Mouse (Mus musculus): ENCODE data around the gene Ttll9. TPM values are rescaled to one million over a fixed set of nuclear protein-coding genes. Genes with fewer than 3 reads are reported as not detected.
A peak's percentile ranks its signal among the peaks of the same experiment; 100 is the strongest.

Gene Ttll9
- polyA plus RNA-seq, 1 experiment from 2014 or later: 0.65 TPM

- Histone ChIP-seq H3K4me2 (replicated peaks; ENCODE audit: low read depth) (no peak overlapping the region), H3K4me1 (replicated peaks; ENCODE audit: control insufficient read depth, insufficient read depth, low read length) (no peaks in the 10 kb centered on the region), H3K36me3 (ENCODE audit: control insufficient read depth, insufficient read depth) (no peaks in the 10 kb centered on the region), H3K27me3 (replicated peaks; ENCODE audit: control insufficient read depth, insufficient read depth, low read length) (no peaks in the 10 kb centered on the region), H3K27ac (ENCODE audit: low read depth, low read length) (no peak overlapping the region), H3K4me3 (ENCODE audit: low read depth, low read length) (no peak overlapping the region), H3K9ac (ENCODE audit: low read depth, low read length) (no peak overlapping the region), H3K9me3 (ENCODE audit: control insufficient read depth) (no peaks in the 10 kb centered on the region)
- WGBS: 55% methylated on average over 5 of the region's 5 CpGs
- ATAC-seq: no peak
- TF ChIP-seq CTCF (IDR thresholded peaks at IDR 0.05; ENCODE audit: low read depth): no peak
These were observed 34.9 kb upstream of the Ttll9 start for GRCm38 (mm10) chr2:152927371-152927770.

- ATAC-seq: no peak
- Histone ChIP-seq H3K4me2 (replicated peaks; ENCODE audit: low read depth) (no peak overlapping the region), H3K27me3 (replicated peaks; ENCODE audit: control insufficient read depth, insufficient read depth, low read length) (no peaks in the 10 kb centered on the region), H3K4me3 (ENCODE audit: low read depth, low read length) (no peak overlapping the region), H3K9ac (ENCODE audit: low read depth, low read length) (no peak overlapping the region), H3K4me1 (replicated peaks; ENCODE audit: control insufficient read depth, insufficient read depth, low read length) (no peaks in the 10 kb centered on the region), H3K36me3 (ENCODE audit: control insufficient read depth, insufficient read depth) (no peaks in the 10 kb centered on the region), H3K9me3 (ENCODE audit: control insufficient read depth) (no peaks in the 10 kb centered on the region), H3K27ac (ENCODE audit: low read depth, low read length) (no peak overlapping the region)
- 56% methylated on average over 14 of the region's 14 CpGs for WGBS
- TF ChIP-seq CTCF (IDR thresholded peaks at IDR 0.05; ENCODE audit: low read depth): no peak
These were observed 33.9 kb upstream of the Ttll9 start for GRCm38 (mm10) chr2:152928219-152928987.

GRCm38 (mm10) chr2:152928988-152929370 is 33.3 kb upstream of the Ttll9 start:
- H3K27ac ChIP-seq (ENCODE audit: low read depth, low read length): no peak overlapping the region; the same call in 1 of the 2 replicates

GRCm38 (mm10) chr2:152930276-152930675 is 32.0 kb upstream of the Ttll9 start:
- Histone ChIP-seq H3K4me1 (replicated peaks; ENCODE audit: control insufficient read depth, insufficient read depth, low read length) (no peaks in the 10 kb centered on the region), H3K27ac (ENCODE audit: low read depth, low read length) (peak overlapping the region; percentile 4; the same call in 1 of the 2 replicates), H3K4me2 (replicated peaks; ENCODE audit: low read depth) (no peak overlapping the region), H3K36me3 (ENCODE audit: control insufficient read depth, insufficient read depth) (no peaks in the 10 kb centered on the region), H3K9me3 (ENCODE audit: control insufficient read depth) (no peaks in the 10 kb centered on the region), H3K9ac (ENCODE audit: low read depth, low read length) (no peak overlapping the region), H3K4me3 (ENCODE audit: low read depth, low read length) (no peak overlapping the region), H3K27me3 (replicated peaks; ENCODE audit: control insufficient read depth, insufficient read depth, low read length) (no peaks in the 10 kb centered on the region)
- WGBS: 47% methylated on average over 2 of the region's 2 CpGs
- no peak for ATAC-seq
- no peak for TF ChIP-seq CTCF (IDR thresholded peaks at IDR 0.05; ENCODE audit: low read depth)

More at GRCm38 (mm10) chr2:152928988-152929370, 33.3 kb upstream of the Ttll9 start:
- Histone ChIP-seq H3K27me3 (replicated peaks; ENCODE audit: control insufficient read depth, insufficient read depth, low read length) (no peaks in the 10 kb centered on the region), H3K4me3 (ENCODE audit: low read depth, low read length) (no peak overlapping the region), H3K9me3 (ENCODE audit: control insufficient read depth) (no peaks in the 10 kb centered on the region), H3K9ac (ENCODE audit: low read depth, low read length) (no peak overlapping the region), H3K4me2 (replicated peaks; ENCODE audit: low read depth) (no peak overlapping the region), H3K36me3 (ENCODE audit: control insufficient read depth, insufficient read depth) (no peaks in the 10 kb centered on the region), H3K4me1 (replicated peaks; ENCODE audit: control insufficient read depth, insufficient read depth, low read length) (no peaks in the 10 kb centered on the region)
- 68% methylated on average over 3 of the region's 3 CpGs for WGBS
- ATAC-seq: no peak
- no peak for TF ChIP-seq CTCF (IDR thresholded peaks at IDR 0.05; ENCODE audit: low read depth)

GRCm38 (mm10) chr2:152931456-152932160 is 30.7 kb upstream of the Ttll9 start:
- ATAC-seq: no peak
- no peak overlapping the region for H3K9ac ChIP-seq (ENCODE audit: low read depth, low read length)
- H3K4me3 ChIP-seq (ENCODE audit: low read depth, low read length): no peak overlapping the region
- H3K27me3 ChIP-seq (replicated peaks; ENCODE audit: control insufficient read depth, insufficient read depth, low read length): 0 out of 2 replicates have a peak, but pooled peaks cover 4% of the 10 kb centered on the region
- H3K4me1 ChIP-seq (replicated peaks; ENCODE audit: control insufficient read depth, insufficient read depth, low read length): no peaks in the 10 kb centered on the region
- H3K9me3 ChIP-seq (ENCODE audit: control insufficient read depth): no peaks in the 10 kb centered on the region
- TF ChIP-seq CTCF (IDR thresholded peaks at IDR 0.05; ENCODE audit: low read depth): no peak
- H3K4me2 ChIP-seq (replicated peaks; ENCODE audit: low read depth): no peak overlapping the region
- H3K36me3 ChIP-seq (ENCODE audit: control insufficient read depth, insufficient read depth): no peaks in the 10 kb centered on the region
- H3K27ac ChIP-seq (ENCODE audit: low read depth, low read length): no peak overlapping the region
- WGBS: 54% methylated on average over 12 of the region's 12 CpGs

- no peak for ATAC-seq
- 32% methylated on average over 9 of the region's 9 CpGs for WGBS
- H3K27ac ChIP-seq (ENCODE audit: low read depth, low read length): no peak within 1 kb of the TSS
- 0 out of 2 replicates have a peak, but pooled peaks cover 5% of the 10 kb centered on the region for H3K27me3 ChIP-seq (replicated peaks; ENCODE audit: control insufficient read depth, insufficient read depth, low read length)
- TF ChIP-seq CTCF (IDR thresholded peaks at IDR 0.05; ENCODE audit: low read depth): no peak
- no peak within 1 kb of the TSS for H3K4me2 ChIP-seq (replicated peaks; ENCODE audit: low read depth)
- no peaks in the 10 kb centered on the region for H3K9me3 ChIP-seq (ENCODE audit: control insufficient read depth)
- no peaks in the 10 kb centered on the region for H3K36me3 ChIP-seq (ENCODE audit: control insufficient read depth, insufficient read depth)
- no peak within 1 kb of the TSS for H3K9ac ChIP-seq (ENCODE audit: low read depth, low read length)
- no peaks in the 10 kb centered on the region for H3K4me1 ChIP-seq (replicated peaks; ENCODE audit: control insufficient read depth, insufficient read depth, low read length)
- no peak within 1 kb of the TSS for H3K4me3 ChIP-seq (ENCODE audit: low read depth, low read length)
These were observed 29.2 kb upstream of the Ttll9 start, which contains the start of gene Foxs1 for GRCm38 (mm10) chr2:152933048-152933447. TSS of gene Foxs1 (minus strand) at chr2:152933208.
